Mouse (Mus musculus) neural tube, embryonic 12.5 days (tissue): Measurements from ENCODE around the gene Cacna2d1. TPM values are rescaled to one million over a fixed set of nuclear protein-coding genes. Genes with fewer than 3 reads are reported as not detected.

Source experiments
- ATAC-seq: fragments of 200-750 bp; cut with Nextera tagmentation; 2 replicates; pipeline ENCODE4 v1.8.0; 2017; ENCODE audit warnings: low read depth, mild to moderate bottlenecking, moderate TSS enrichment, moderate library complexity; ENCODE audit not compliant: low FRiP score
- H3K27ac ChIP-seq: fragments of 300-500 bp; sonication (generic); 2 replicates; pipeline ENCODE4 v1.5.1; 2016
- H3K27me3 ChIP-seq: fragments of 300-500 bp; sonication (generic); replicated peaks from 2 replicates; pipeline ENCODE4 v1.6.1; 2016; ENCODE audit warnings: mild to moderate bottlenecking
- H3K36me3 ChIP-seq: fragments of 300-500 bp; sonication (generic); 2 replicates; pipeline ENCODE4 v1.6.1; 2016; ENCODE audit warnings: mild to moderate bottlenecking
- H3K4me1 ChIP-seq: fragments of 300-500 bp; sonication (generic); 2 replicates; pipeline ENCODE4 v1.6.1; 2016
- H3K4me2 ChIP-seq: fragments of 300-500 bp; sonication (generic); replicated peaks from 2 replicates; pipeline ENCODE4 v1.6.1; 2016; ENCODE audit warnings: mild to moderate bottlenecking
- H3K4me3 ChIP-seq: fragments of 300-500 bp; sonication (generic); 2 replicates; pipeline ENCODE4 v1.5.1; 2016
- H3K9ac ChIP-seq: fragments of 300-500 bp; sonication (generic); 2 replicates; pipeline ENCODE4 v1.6.1; 2016; ENCODE audit warnings: mild to moderate bottlenecking
- H3K9me3 ChIP-seq: fragments of 300-500 bp; sonication (generic); 2 replicates; pipeline ENCODE4 v1.6.1; 2016; ENCODE audit warnings: mild to moderate bottlenecking
- WGBS: fragments of 180-500 bp; shearing (Covaris S2); methylation state at CpG from one replicate; pipeline ENCODE4 v1.1.7; 2016; 5-methylcytosine and 5-hydroxymethylcytosine counted together
- polyA plus RNA-seq: library from polyadenylated mRNA; unstranded; fragments of >200 nt; fragmentation: Nextera tagmentation; extraction: Ambion mirVana; gene quantifications from 2 replicates; pipeline ENCODE4 v1.2.1, GENCODE M21; 2016

Cacna2d1 gene
- polyA plus RNA-seq, 1 experiment from 2014 or later = 36.2 TPM

DNA sequence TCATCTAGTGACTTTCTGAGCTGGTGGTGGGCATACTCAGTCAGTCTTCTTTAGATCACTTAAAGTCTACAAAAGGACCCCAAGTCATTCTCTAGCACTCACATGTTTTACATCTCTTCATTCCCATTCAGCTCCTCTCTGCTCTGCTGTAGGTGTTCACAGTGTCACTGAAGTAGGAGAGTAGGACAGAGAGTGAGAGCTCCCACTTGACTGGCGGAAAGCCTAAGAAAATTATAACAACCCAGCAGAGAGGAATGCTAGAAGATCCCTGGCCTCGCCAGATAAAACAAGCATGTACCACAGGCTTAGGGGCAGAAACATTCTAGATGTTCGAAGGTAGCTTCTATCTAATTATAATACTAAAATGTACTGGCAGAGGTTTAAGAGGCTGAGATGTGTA lies 256.7 kb downstream of the Cacna2d1 start:
- H3K4me3 ChIP-seq = no peak overlapping the region
- no peaks in the 10 kb centered on the region for H3K4me1 ChIP-seq
- WGBS = 89% methylated on average over 3 of the region's 3 CpGs
- H3K9me3 ChIP-seq = no peaks in the 10 kb centered on the region
- no peaks in the 10 kb centered on the region for H3K27me3 ChIP-seq
- H3K9ac ChIP-seq = no peak overlapping the region
- no peaks in the 10 kb centered on the region for H3K36me3 ChIP-seq
- H3K27ac ChIP-seq = no peak overlapping the region
- no peak for ATAC-seq
- H3K4me2 ChIP-seq = no peak overlapping the region

DNA sequence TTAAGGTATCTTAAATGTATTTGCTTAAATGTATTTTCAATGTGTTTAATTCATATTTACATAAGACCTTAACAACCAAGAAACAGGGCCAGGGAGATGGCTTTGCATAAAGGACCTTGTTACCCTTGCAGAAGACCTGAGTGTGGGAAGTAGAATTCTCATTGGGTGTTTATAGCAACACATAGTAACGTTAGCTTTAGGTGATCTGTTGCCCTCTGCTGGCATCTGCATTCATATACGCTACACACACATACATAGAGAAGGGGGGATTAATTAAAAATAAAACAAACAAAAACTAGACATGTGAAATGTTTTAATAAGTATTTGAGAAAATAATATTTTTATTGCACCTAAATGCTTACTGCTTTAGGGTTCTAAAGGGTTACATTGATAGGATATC lies 265.3 kb downstream of the Cacna2d1 start:
- no peaks in the 10 kb centered on the region for H3K27me3 ChIP-seq
- no peaks in the 10 kb centered on the region for H3K36me3 ChIP-seq
- no peaks in the 10 kb centered on the region for H3K9me3 ChIP-seq
- 50% methylated on average over 2 of the region's 2 CpGs for WGBS
- H3K9ac ChIP-seq = no peak overlapping the region
- H3K4me3 ChIP-seq = no peak overlapping the region
- H3K4me1 ChIP-seq = no peaks in the 10 kb centered on the region
- H3K4me2 ChIP-seq = no peak overlapping the region
- 0 out of 2 replicates have a peak, but pooled peaks have one; percentile 44 for ATAC-seq
- no peak overlapping the region for H3K27ac ChIP-seq

DNA sequence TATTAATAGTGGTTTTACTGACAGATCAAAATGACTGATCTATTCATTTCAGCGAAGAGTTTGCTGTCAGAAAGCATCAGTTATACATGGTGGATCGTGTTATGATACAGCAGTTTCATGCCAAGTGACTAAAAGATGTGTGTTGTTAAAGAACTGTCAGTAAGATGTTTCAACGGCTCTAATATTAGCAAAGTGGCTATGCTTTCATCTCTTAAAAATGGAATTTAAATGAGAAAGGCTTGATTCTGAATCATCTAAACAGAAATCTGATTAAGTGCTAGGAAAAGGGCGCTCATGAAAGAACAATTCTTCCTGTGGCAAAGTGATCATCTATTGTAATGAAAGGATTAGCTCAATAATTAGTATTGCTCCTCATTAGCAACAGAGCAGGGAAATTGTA lies 287.5 kb downstream of the Cacna2d1 start:
- Histone ChIP-seq H3K9ac (no peak overlapping the region), H3K9me3 (no peaks in the 10 kb centered on the region), H3K4me1 (no peaks in the 10 kb centered on the region), H3K36me3 (no peaks in the 10 kb centered on the region), H3K27ac (no peak overlapping the region), H3K27me3 (no peaks in the 10 kb centered on the region), H3K4me3 (no peak overlapping the region), H3K4me2 (no peak overlapping the region)
- 80% methylated on average over 4 of the region's 4 CpGs for WGBS
- ATAC-seq = no peak

DNA sequence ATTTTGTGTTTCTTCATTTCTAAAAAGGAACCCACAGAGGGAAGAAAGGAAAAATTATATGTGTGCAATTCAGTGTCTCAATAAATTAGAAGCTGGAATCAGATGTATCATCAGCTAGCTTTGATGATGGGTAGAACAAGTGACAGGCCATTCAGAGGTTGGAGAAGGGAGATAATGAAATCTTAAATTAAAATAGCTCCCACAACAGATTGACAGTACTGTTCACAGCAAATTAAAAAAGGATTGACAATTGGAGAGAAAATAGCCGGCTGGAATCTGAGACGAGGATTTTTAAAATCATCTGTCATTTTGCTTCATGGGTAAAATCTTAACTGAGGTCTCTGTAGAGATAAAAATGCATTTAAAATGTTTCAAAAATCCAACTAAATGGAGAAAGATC lies 290.9 kb downstream of the Cacna2d1 start:
- Histone ChIP-seq H3K36me3 (no peaks in the 10 kb centered on the region), H3K9ac (no peak overlapping the region), H3K27ac (no peak overlapping the region), H3K9me3 (no peaks in the 10 kb centered on the region), H3K4me2 (no peak overlapping the region), H3K27me3 (no peaks in the 10 kb centered on the region), H3K4me1 (no peaks in the 10 kb centered on the region), H3K4me3 (no peak overlapping the region)
- WGBS = 68% methylated on average over 2 of the region's 2 CpGs
- no peak for ATAC-seq

DNA sequence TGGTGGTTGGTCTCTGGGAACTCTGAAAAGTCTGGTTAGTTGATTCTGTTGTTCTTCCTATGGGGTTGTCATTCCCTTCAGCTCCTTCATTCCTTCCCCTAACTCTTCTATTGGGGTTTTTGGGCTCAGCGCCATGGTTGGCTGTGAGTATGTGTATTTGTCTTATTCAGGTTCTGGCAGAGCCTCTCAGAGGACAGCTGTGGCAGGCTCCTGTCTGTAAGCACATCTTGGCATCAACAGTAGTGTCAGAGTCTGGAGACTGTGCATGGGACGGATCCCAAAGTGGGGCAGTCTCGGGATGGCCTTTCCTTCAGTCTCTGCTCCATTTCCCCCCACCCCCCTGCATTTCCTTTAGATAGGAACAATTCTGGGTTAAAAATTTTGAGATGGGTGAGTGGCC lies 294.9 kb downstream of the Cacna2d1 start:
- Histone ChIP-seq H3K9ac (no peak overlapping the region), H3K27ac (no peak overlapping the region), H3K4me1 (no peaks in the 10 kb centered on the region), H3K36me3 (no peaks in the 10 kb centered on the region), H3K4me3 (no peak overlapping the region), H3K9me3 (no peaks in the 10 kb centered on the region), H3K27me3 (no peaks in the 10 kb centered on the region), H3K4me2 (no peak overlapping the region)
- no peak for ATAC-seq
- WGBS = 90% methylated on average over 3 of the region's 3 CpGs

DNA sequence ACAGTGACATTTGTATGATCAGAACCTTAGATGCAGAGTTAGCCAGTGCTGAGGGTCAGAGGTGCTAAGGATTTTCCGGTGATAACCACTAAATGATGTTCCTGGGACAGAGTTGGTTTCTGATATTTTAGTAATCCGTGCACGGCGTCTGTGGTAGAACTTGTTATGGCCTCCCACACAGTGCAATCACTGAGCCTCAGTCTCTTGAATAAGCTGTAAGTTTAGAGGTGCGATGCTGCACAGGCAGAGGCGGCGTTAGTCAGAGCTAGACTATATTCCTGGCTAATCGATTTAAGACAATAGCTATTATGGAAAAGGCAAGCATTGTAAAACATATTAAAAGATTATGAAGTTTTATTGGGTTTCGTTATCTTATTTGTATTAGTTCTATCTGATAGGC lies 297.0 kb downstream of the Cacna2d1 start:
- H3K4me2 ChIP-seq = no peak overlapping the region
- no peak overlapping the region for H3K27ac ChIP-seq
- ATAC-seq = no peak
- H3K4me1 ChIP-seq = no peaks in the 10 kb centered on the region
- no peak overlapping the region for H3K9ac ChIP-seq
- H3K9me3 ChIP-seq = no peaks in the 10 kb centered on the region
- H3K36me3 ChIP-seq = no peaks in the 10 kb centered on the region
- H3K4me3 ChIP-seq = no peak overlapping the region
- whole genome bisulfite sequencing = 87% methylated on average over 9 of the region's 9 CpGs
- no peaks in the 10 kb centered on the region for H3K27me3 ChIP-seq

DNA sequence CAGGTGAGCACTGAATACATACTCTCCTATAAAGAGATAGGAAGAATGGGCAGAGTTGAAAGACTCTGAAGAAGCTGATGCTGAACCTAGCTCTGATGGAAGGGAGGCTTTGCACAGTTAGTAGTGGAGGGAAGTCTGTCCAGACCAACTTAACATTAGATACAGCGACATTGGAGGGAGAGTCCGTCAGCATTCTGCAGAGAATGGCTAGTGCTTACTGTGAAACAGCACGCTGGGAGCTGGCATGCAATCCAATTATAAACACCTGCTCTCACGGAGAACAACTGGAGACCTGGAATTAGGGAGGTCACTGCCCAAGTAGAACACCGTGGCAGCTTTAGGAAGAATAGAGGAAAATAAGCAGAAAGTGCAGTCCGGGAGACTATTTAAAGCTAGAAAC lies 300.4 kb downstream of the Cacna2d1 start:
- Histone ChIP-seq H3K36me3 (no peaks in the 10 kb centered on the region), H3K4me1 (peaks cover 3% of the 10 kb centered on the region; the same call in 1 of the 2 replicates), H3K27ac (no peak overlapping the region), H3K9me3 (no peaks in the 10 kb centered on the region), H3K4me2 (no peak overlapping the region), H3K9ac (no peak overlapping the region), H3K4me3 (no peak overlapping the region), H3K27me3 (no peaks in the 10 kb centered on the region)
- 59% methylated on average over 6 of the region's 6 CpGs for WGBS
- no peak for ATAC-seq

DNA sequence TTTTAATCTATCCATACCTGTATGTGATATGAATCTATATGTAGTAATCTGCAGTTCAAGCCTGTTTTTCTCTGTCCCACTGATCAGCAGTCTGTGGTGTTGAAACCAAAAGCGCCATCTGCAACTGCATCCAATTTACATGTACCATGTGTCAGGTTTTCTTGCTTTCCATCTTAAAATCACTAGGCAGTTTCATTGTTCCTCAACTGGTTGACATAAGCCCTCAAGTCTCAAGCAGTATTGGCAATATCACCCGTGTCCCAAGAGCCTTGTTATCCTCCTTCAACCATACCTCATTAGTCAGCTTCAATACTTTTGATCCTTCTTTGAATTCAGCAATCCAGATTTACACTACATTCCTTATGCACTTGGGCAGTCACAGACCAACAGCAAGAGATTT lies 301.4 kb downstream of the Cacna2d1 start:
- H3K9ac ChIP-seq = no peak overlapping the region
- H3K36me3 ChIP-seq = no peaks in the 10 kb centered on the region
- no peak overlapping the region for H3K27ac ChIP-seq
- 75% methylated on average over 2 of the region's 2 CpGs for WGBS
- no peaks in the 10 kb centered on the region for H3K27me3 ChIP-seq
- no peak overlapping the region for H3K4me3 ChIP-seq
- H3K4me1 ChIP-seq = peaks cover 3% of the 10 kb centered on the region; the same call in 1 of the 2 replicates
- ATAC-seq = no peak
- H3K4me2 ChIP-seq = no peak overlapping the region
- H3K9me3 ChIP-seq = no peaks in the 10 kb centered on the region

DNA sequence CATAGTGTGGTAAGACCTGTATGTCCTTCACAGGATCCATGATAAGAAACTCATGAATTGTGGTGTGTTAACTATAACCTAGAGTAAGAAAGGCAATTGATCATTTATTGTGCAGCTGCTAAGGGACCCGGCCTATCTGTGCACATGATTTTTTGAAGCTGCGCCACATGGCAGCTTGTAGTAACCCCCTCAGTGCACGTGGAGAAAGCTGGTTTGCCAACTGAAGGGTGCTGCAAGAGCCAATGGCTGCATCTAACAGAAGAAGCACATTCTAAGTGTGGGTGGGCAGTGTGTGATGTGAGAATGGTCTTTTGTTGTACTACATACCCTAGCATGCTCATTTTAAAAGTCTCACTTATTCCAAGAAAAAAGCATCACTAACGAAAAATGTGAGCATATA lies 302.1 kb downstream of the Cacna2d1 start:
- Histone ChIP-seq H3K4me2 (no peak overlapping the region), H3K27me3 (no peaks in the 10 kb centered on the region), H3K4me1 (peaks cover 3% of the 10 kb centered on the region; the same call in 1 of the 2 replicates), H3K9ac (no peak overlapping the region), H3K9me3 (no peaks in the 10 kb centered on the region), H3K36me3 (no peaks in the 10 kb centered on the region), H3K27ac (no peak overlapping the region), H3K4me3 (no peak overlapping the region)
- ATAC-seq = no peak
- WGBS = 71% methylated on average over 4 of the region's 4 CpGs

DNA sequence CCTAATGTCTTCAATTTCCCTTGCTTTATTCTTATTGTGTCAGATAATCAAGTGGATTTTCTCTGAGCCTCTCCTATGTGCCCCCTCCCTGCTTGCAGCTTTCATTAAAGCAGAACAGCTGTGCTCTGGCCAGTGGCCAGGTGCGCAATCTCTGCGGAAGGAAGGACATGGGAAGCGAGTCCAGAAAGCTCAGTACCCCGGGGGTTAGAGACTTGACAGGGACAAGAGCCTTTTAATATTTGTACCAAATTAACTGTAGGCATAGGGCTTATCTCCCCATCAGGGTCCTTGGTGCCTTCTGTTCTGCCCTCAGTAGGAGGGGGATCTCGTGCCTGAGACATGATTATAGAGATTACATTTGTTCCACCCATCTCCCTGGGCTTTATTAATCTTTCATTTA lies 303.5 kb downstream of the Cacna2d1 start:
- peak; percentile 79; the same call in 1 of the 2 replicates for ATAC-seq
- Histone ChIP-seq H3K36me3 (no peaks in the 10 kb centered on the region), H3K27me3 (no peaks in the 10 kb centered on the region), H3K4me2 (no peak overlapping the region), H3K4me3 (no peak overlapping the region), H3K9me3 (no peaks in the 10 kb centered on the region), H3K27ac (no peak overlapping the region), H3K9ac (no peak overlapping the region), H3K4me1 (peaks cover 3% of the 10 kb centered on the region; the same call in 1 of the 2 replicates)
- 47% methylated on average over 5 of the region's 5 CpGs for WGBS

DNA sequence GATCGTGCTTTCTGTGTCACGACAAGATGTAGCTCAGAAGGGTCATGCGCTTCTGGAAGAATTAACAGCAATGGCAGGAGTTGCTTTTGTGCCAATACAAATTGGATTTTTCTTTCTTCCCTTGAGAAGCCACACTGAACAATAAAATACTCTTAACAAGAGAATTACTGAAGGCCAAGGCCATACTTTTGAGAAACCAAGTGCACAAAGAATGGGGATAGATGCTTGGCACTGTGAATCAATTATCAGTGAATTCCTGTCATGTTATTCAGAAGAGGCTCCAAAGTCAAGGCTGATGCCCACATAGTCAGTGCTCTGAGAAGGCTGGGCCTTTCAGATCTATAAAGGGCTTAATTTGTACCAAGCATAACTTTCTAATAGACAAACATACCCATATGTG lies 305.8 kb downstream of the Cacna2d1 start:
- Histone ChIP-seq H3K4me2 (no peak overlapping the region), H3K4me3 (no peak overlapping the region), H3K27me3 (no peaks in the 10 kb centered on the region), H3K27ac (no peak overlapping the region), H3K9me3 (no peaks in the 10 kb centered on the region), H3K4me1 (peaks cover 3% of the 10 kb centered on the region; the same call in 1 of the 2 replicates), H3K36me3 (no peaks in the 10 kb centered on the region), H3K9ac (no peak overlapping the region)
- 65% methylated on average over 3 of the region's 3 CpGs for WGBS
- ATAC-seq = no peak

DNA sequence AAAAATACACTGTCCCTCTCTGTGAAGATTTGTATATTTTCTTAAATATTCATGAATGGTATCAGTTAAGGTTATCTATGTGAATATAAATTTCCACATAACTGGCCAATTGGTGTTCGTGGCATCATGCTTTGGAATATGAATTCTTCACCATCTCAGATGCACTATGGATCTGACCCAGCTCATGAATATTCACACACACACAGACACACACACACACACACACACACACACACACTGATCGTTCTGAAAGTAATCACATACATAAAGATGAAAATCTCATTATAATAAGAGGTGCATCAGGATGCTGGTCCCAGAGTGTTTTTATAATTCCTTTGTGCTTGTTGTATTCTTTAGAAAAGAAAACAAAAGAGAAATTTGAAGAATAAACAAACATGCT lies 309.1 kb downstream of the Cacna2d1 start:
- 0 out of 2 replicates have a peak, but pooled peaks have one; percentile 29 for ATAC-seq
- Histone ChIP-seq H3K4me3 (no peak overlapping the region), H3K27me3 (no peaks in the 10 kb centered on the region), H3K27ac (no peak overlapping the region), H3K9me3 (no peaks in the 10 kb centered on the region), H3K9ac (no peak overlapping the region), H3K4me2 (no peak overlapping the region), H3K4me1 (no peaks in the 10 kb centered on the region), H3K36me3 (no peaks in the 10 kb centered on the region)
- WGBS = 70% methylated on average over 2 of the region's 2 CpGs

DNA sequence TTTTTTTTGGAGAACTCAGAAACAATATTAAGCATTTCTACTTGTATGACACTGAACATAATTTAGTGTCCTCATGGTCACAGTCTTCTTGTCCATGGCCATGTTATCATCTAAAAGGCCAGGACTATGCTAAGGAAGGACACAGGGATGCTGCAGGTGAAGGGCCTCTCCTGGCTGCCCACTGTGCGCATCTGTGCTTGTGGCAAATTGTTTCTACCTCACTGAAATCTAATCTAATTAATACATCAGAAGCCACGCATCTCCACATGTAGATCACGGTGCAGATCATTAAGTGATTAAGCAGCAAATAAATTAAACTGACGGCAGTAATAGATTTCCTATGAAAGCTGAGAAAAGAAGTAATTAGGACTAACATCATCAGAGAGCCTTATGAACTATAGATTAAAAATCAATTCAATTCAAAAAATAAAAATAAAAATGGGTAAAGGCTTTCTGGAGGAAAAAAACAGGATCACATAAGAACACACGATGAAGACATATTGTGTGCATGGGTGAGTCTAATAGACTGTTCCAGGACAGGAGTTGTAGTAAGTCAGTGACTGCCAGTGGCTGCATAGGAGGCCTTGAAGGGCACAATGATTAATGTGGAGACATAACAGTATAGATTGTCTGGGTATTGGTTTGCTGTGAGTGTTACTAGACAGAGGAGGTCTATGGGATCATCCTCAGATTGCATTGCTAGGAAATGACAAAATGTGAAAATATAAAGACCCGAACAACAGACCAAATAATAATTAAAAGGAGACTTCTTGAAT lies 318.4 kb downstream of the Cacna2d1 start:
- WGBS = 69% methylated on average over 6 of the region's 6 CpGs
- Histone ChIP-seq H3K4me3 (no peak overlapping the region), H3K9ac (no peak overlapping the region), H3K36me3 (no peaks in the 10 kb centered on the region), H3K4me2 (no peak overlapping the region), H3K27ac (no peak overlapping the region), H3K27me3 (no peaks in the 10 kb centered on the region), H3K9me3 (no peaks in the 10 kb centered on the region), H3K4me1 (no peaks in the 10 kb centered on the region; the same call in 1 of the 2 replicates)
- ATAC-seq = no peak
